Mouse (Mus musculus) ES-Bruce4 (cell line): ENCODE data around the gene Bsn. TPM values are rescaled to one million over a fixed set of nuclear protein-coding genes. Genes with fewer than 3 reads are reported as not detected.

Source experiments
- H3K27ac ChIP-seq: 2 replicates; pipeline ENCODE4 v1.5.1; 2012; ENCODE audit warnings: low read length, inconsistent platforms; ENCODE audit not compliant: insufficient read depth
- H3K27me3 ChIP-seq: 2 replicates; pipeline ENCODE4 v1.6.1; 2012; ENCODE audit warnings: mild to moderate bottlenecking, low read length, inconsistent platforms; ENCODE audit not compliant: control insufficient read depth, poor library complexity, insufficient read depth, severe bottlenecking
- H3K36me3 ChIP-seq: 2 replicates; pipeline ENCODE4 v1.6.1; 2012; ENCODE audit warnings: inconsistent platforms, mild to moderate bottlenecking, low read length, moderate library complexity; ENCODE audit not compliant: control insufficient read depth, poor library complexity, insufficient read depth, severe bottlenecking
- H3K4me1 ChIP-seq: one replicate; pipeline ENCODE4 v1.8.1; 2011; ENCODE audit warnings: low read length; ENCODE audit not compliant: control insufficient read depth, insufficient read depth
- H3K4me3 ChIP-seq: 2 replicates; pipeline ENCODE4 v1.5.1; 2011; ENCODE audit warnings: low read depth, mild to moderate bottlenecking, low read length
- H3K9ac ChIP-seq: 2 replicates; pipeline ENCODE4 v1.6.1; 2012; ENCODE audit warnings: low read depth, mild to moderate bottlenecking, inconsistent platforms; ENCODE audit not compliant: poor library complexity, severe bottlenecking
- H3K9me3 ChIP-seq: replicated peaks from 2 replicates; pipeline ENCODE4 v1.6.1; 2012; ENCODE audit warnings: mild to moderate bottlenecking, low read length, inconsistent platforms; ENCODE audit not compliant: control insufficient read depth, poor library complexity, insufficient read depth, severe bottlenecking
- CTCF ChIP-seq: IDR thresholded peaks from one replicate; pipeline ENCODE4 v1.8.1; 2011; ENCODE audit warnings: low read depth, low read length
- EP300 ChIP-seq: IDR thresholded peaks from 2 replicates; pipeline ENCODE4 v1.6.1; 2011; ENCODE audit warnings: low read depth, low read length; ENCODE audit not compliant: insufficient read depth
- POLR2A ChIP-seq: IDR thresholded peaks from one replicate; pipeline ENCODE4 v1.8.1; 2011; ENCODE audit warnings: low read length; ENCODE audit not compliant: insufficient read depth
- polyA plus RNA-seq: library from polyadenylated mRNA; stranded (reverse); fragments of >200 nt; gene quantifications from 2 replicates; pipeline ENCODE4 v1.2.4, GENCODE M21; 2011; ENCODE audit warnings: low read depth; ENCODE audit not compliant: missing spikeins, insufficient read depth, insufficient read length

Gene Bsn
- polyA plus RNA-seq, 1 experiment: 0.43 TPM

DNA sequence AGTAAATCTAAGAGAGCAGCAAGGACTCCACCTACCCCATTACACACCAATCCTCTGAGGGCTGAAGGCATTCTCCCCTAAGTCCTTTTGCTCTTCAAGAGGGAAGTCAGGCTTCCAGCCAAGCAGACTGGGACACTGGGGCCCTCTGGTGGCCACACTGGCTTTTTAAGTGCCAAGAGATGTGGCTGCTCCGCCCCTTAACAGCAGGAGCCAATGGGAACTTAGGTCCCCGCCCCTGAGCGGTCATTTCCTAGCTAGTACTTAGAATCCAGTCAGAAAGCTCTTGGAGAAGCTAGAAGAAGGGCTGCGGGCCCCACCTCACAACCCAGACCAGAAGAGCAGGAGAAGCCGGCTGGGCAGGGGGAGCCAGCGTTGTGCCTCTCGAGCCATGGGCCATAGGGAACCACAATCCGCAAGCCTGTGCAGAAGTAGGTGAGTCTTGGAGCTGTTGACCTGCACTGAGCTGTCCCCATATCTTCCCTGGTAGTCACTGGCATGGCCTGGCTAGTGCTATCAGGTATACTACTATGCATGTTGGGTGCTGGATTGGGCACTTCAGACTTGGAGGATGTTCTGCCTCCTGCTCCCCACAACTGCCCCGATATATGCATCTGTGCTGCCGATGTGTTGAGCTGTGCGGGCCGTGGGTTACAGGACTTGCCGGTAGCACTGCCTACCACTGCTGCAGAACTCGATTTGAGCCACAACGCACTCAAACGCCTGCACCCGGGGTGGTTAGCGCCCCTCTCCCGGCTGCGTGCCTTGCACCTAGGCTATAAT lies 137.1 kb downstream of the Bsn start, which contains the start of gene Amigo3:
Gene Amigo3, plus strand, starts transcription at position 275 of the 780 bp plus-strand sequence.
- no peak within 1 kb of the TSS for H3K9ac ChIP-seq
- H3K4me1 ChIP-seq: no peaks in the 10 kb centered on the region
- H3K36me3 ChIP-seq: 0 out of 2 replicates have a peak, but pooled peaks cover 3% of the 10 kb centered on the region
- H3K27me3 ChIP-seq: no peaks in the 10 kb centered on the region
- no peaks in the 10 kb centered on the region for H3K9me3 ChIP-seq
- peak within 1 kb of the TSS; percentile 27 for H3K4me3 ChIP-seq
- no peak for TF ChIP-seq EP300
- peak; percentile 27 for TF ChIP-seq POLR2A
- TF ChIP-seq CTCF: peak; percentile 80
- H3K27ac ChIP-seq: no peak within 1 kb of the TSS

GRCm38 (mm10) chr9:108052411-108052810 lies 137.8 kb downstream of the Bsn start:
- Histone ChIP-seq H3K4me1 (no peaks in the 10 kb centered on the region), H3K36me3 (0 out of 2 replicates have a peak, but pooled peaks cover 3% of the 10 kb centered on the region), H3K9me3 (no peaks in the 10 kb centered on the region), H3K27ac (no peak overlapping the region), H3K4me3 (no peak overlapping the region), H3K27me3 (no peaks in the 10 kb centered on the region), H3K9ac (no peak overlapping the region)
- no peak for TF ChIP-seq EP300
- no peak for TF ChIP-seq POLR2A
- TF ChIP-seq CTCF: no peak

DNA sequence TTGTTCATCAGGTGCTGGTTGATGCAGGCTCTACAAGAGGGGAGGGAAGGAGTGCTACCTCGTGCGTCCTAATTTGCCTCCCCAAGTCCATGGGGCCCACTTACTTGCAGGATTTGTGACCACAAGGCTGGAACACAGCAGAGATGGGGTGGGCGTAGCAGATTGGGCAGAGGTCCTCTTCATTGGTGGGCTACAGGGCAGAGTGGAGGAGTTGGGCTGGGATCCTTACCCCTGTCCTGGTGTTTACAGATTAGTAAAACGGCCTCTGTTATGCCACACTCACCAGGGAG lies 138.3 kb downstream of the Bsn start:
- TF ChIP-seq POLR2A (no peak), EP300 (no peak), CTCF (no peak)
- no peak overlapping the region for H3K27ac ChIP-seq
- no peak overlapping the region for H3K9ac ChIP-seq
- no peak overlapping the region for H3K4me3 ChIP-seq
- H3K9me3 ChIP-seq: no peaks in the 10 kb centered on the region
- no peaks in the 10 kb centered on the region for H3K4me1 ChIP-seq
- no peaks in the 10 kb centered on the region for H3K27me3 ChIP-seq
- 0 out of 2 replicates have a peak, but pooled peaks cover 3% of the 10 kb centered on the region for H3K36me3 ChIP-seq

- H3K36me3 ChIP-seq: 0 out of 2 replicates have a peak, but pooled peaks cover 3% of the 10 kb centered on the region
- H3K27me3 ChIP-seq: no peaks in the 10 kb centered on the region
- no peak overlapping the region for H3K27ac ChIP-seq
- no peak overlapping the region for H3K9ac ChIP-seq
- H3K9me3 ChIP-seq: no peaks in the 10 kb centered on the region
- TF ChIP-seq EP300 (no peak), POLR2A (no peak), CTCF (no peak)
- no peak overlapping the region for H3K4me3 ChIP-seq
- no peaks in the 10 kb centered on the region for H3K4me1 ChIP-seq
These were observed 138.8 kb downstream of the Bsn start for GRCm38 (mm10) chr9:108051184-108051930.

- Histone ChIP-seq H3K4me3 (peak overlapping the region; percentile 94), H3K9ac (peak overlapping the region; percentile 47), H3K9me3 (no peaks in the 10 kb centered on the region), H3K36me3 (peaks cover 5% of the 10 kb centered on the region; the same call in 1 of the 2 replicates), H3K27me3 (no peaks in the 10 kb centered on the region), H3K4me1 (no peaks in the 10 kb centered on the region), H3K27ac (no peak overlapping the region)
- TF ChIP-seq EP300: no peak
These were observed 140.5 kb downstream of the Bsn start for GRCm38 (mm10) chr9:108049561-108050251.
